Mouse (Mus musculus) testis, adult 2 months (tissue): ENCODE data around the gene Sertad2.

Source experiments
- CTCF ChIP-seq: fragments of 200-500 bp; IDR thresholded peaks from 2 replicates; pipeline ENCODE4 v1.5.1; 2012; ENCODE audit warnings: low read depth, mild to moderate bottlenecking, inconsistent platforms, low read length, moderate library complexity; ENCODE audit not compliant: control insufficient read depth, insufficient read depth, insufficient replicate concordance
- POLR2A ChIP-seq: fragments of 200-500 bp; IDR thresholded peaks from 2 replicates; pipeline ENCODE4 v1.6.1; 2012; ENCODE audit warnings: low read depth, mild to moderate bottlenecking, inconsistent platforms, low read length, moderate library complexity; ENCODE audit not compliant: control insufficient read depth

- TF ChIP-seq POLR2A (no peak), CTCF (no peak)
Measured at GRCm38 (mm10) chr11:20672513-20672912, 129.5 kb downstream of the Sertad2 start.
